Mouse (Mus musculus): ENCODE results near the gene Gpr18. TPM values are rescaled to one million over a fixed set of nuclear protein-coding genes. Genes with fewer than 3 reads are reported as not detected.

Gene Gpr18
- polyA plus RNA-seq, 1 experiment from 2014 or later: 0.11 TPM

- Histone ChIP-seq H3K27ac (replicated peaks; ENCODE audit: low read depth, low read length) (no peak overlapping the region), H3K27me3 (replicated peaks; ENCODE audit: control insufficient read depth, insufficient read depth, low read length) (no peaks in the 10 kb centered on the region), H3K9me3 (ENCODE audit: control insufficient read depth, low read length) (peaks cover 12% of the 10 kb centered on the region), H3K4me3 (ENCODE audit: low read depth, low read length) (no peak overlapping the region), H3K4me1 (ENCODE audit: control insufficient read depth, insufficient read depth, low read length) (no peaks in the 10 kb centered on the region), H3K36me3 (ENCODE audit: control insufficient read depth, insufficient read depth, low read length) (peaks cover 21% of the 10 kb centered on the region; the same call in 1 of the 2 replicates), H3K4me2 (ENCODE audit: low read depth, low read length) (no peak overlapping the region), H3K9ac (ENCODE audit: low read depth, low read length) (no peak overlapping the region)
- no peak for DNase-seq (ENCODE audit: low spot score)
- ATAC-seq (ENCODE audit: low read depth): no peak
- WGBS: 80% methylated on average over 4 of the region's 4 CpGs
These were observed 16.6 kb upstream of the Gpr18 start for GRCm38 (mm10) chr14:121932180-121932579.

- WGBS: 86% methylated on average over 3 of the region's 3 CpGs
- DNase-seq (ENCODE audit: low spot score): no peak
- no peaks in the 10 kb centered on the region for H3K4me1 ChIP-seq (ENCODE audit: control insufficient read depth, insufficient read depth, low read length)
- no peaks in the 10 kb centered on the region for H3K27me3 ChIP-seq (replicated peaks; ENCODE audit: control insufficient read depth, insufficient read depth, low read length)
- H3K9ac ChIP-seq (ENCODE audit: low read depth, low read length): no peak overlapping the region; the same call in 1 of the 2 replicates
- H3K4me2 ChIP-seq (ENCODE audit: low read depth, low read length): no peak overlapping the region
- no peak for ATAC-seq (ENCODE audit: low read depth)
- peaks cover 12% of the 10 kb centered on the region for H3K9me3 ChIP-seq (ENCODE audit: control insufficient read depth, low read length)
- no peak overlapping the region for H3K4me3 ChIP-seq (ENCODE audit: low read depth, low read length)
- H3K36me3 ChIP-seq (ENCODE audit: control insufficient read depth, insufficient read depth, low read length): peaks cover 21% of the 10 kb centered on the region; the same call in 1 of the 2 replicates
- H3K27ac ChIP-seq (replicated peaks; ENCODE audit: low read depth, low read length): no peak overlapping the region
These were observed 16.0 kb upstream of the Gpr18 start for GRCm38 (mm10) chr14:121931594-121931993.

DNA sequence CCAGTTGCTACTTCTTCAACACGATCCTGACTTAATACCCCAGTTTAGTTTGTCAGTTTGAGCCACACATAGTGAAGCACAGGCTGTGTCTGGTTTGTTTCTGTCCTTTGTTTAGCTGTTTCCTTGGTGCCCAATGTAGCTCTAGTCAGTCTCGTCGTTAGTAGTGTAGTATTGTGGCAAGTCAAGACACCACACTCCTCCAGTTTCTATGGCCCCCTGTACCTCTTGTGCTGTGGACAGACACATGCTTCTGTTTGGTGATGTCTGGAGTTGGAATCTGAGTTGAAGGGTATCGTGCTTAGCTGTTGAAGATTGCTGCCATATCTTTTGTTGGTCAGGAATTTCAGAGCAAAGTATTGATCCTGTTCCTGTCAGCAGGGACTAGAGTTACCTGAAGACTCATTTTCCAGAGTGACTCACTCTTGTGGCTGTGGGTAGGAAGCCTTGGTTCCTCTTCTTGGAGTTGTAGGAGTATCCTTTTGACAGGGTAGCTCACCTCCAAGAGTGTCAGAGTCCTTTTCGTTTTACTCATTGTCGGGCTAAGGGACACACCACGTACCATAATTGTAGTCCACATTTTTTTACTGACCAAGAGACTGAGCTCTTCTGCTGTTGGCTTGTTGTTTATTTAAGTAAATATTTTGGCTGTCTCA lies 15.3 kb upstream of the Gpr18 start:
- H3K4me1 ChIP-seq (ENCODE audit: control insufficient read depth, insufficient read depth, low read length): no peaks in the 10 kb centered on the region
- peaks cover 20% of the 10 kb centered on the region; the same call in 1 of the 2 replicates for H3K36me3 ChIP-seq (ENCODE audit: control insufficient read depth, insufficient read depth, low read length)
- peaks cover 11% of the 10 kb centered on the region for H3K9me3 ChIP-seq (ENCODE audit: control insufficient read depth, low read length)
- H3K4me2 ChIP-seq (ENCODE audit: low read depth, low read length): no peak overlapping the region
- H3K4me3 ChIP-seq (ENCODE audit: low read depth, low read length): no peak overlapping the region
- no peak overlapping the region for H3K27ac ChIP-seq (replicated peaks; ENCODE audit: low read depth, low read length)
- ATAC-seq (ENCODE audit: low read depth) (no peak), DNase-seq (ENCODE audit: low spot score) (no peak)
- 76% methylated on average over 7 of the region's 7 CpGs for WGBS
- no peak overlapping the region for H3K9ac ChIP-seq (ENCODE audit: low read depth, low read length)
- H3K27me3 ChIP-seq (replicated peaks; ENCODE audit: control insufficient read depth, insufficient read depth, low read length): no peaks in the 10 kb centered on the region

GRCm38 (mm10) chr14:121929243-121929951 lies 13.8 kb upstream of the Gpr18 start:
- no peak overlapping the region for H3K4me3 ChIP-seq (ENCODE audit: low read depth, low read length)
- WGBS: 84% methylated on average over 12 of the region's 12 CpGs
- ATAC-seq (ENCODE audit: low read depth) (no peak), DNase-seq (ENCODE audit: low spot score) (no peak)
- H3K36me3 ChIP-seq (ENCODE audit: control insufficient read depth, insufficient read depth, low read length): peaks cover 8% of the 10 kb centered on the region; the same call in 1 of the 2 replicates
- no peaks in the 10 kb centered on the region for H3K4me1 ChIP-seq (ENCODE audit: control insufficient read depth, insufficient read depth, low read length)
- no peak overlapping the region for H3K9ac ChIP-seq (ENCODE audit: low read depth, low read length)
- H3K9me3 ChIP-seq (ENCODE audit: control insufficient read depth, low read length): no peaks in the 10 kb centered on the region
- no peak overlapping the region for H3K4me2 ChIP-seq (ENCODE audit: low read depth, low read length)
- H3K27ac ChIP-seq (replicated peaks; ENCODE audit: low read depth, low read length): no peak overlapping the region
- no peaks in the 10 kb centered on the region for H3K27me3 ChIP-seq (replicated peaks; ENCODE audit: control insufficient read depth, insufficient read depth, low read length)

DNA sequence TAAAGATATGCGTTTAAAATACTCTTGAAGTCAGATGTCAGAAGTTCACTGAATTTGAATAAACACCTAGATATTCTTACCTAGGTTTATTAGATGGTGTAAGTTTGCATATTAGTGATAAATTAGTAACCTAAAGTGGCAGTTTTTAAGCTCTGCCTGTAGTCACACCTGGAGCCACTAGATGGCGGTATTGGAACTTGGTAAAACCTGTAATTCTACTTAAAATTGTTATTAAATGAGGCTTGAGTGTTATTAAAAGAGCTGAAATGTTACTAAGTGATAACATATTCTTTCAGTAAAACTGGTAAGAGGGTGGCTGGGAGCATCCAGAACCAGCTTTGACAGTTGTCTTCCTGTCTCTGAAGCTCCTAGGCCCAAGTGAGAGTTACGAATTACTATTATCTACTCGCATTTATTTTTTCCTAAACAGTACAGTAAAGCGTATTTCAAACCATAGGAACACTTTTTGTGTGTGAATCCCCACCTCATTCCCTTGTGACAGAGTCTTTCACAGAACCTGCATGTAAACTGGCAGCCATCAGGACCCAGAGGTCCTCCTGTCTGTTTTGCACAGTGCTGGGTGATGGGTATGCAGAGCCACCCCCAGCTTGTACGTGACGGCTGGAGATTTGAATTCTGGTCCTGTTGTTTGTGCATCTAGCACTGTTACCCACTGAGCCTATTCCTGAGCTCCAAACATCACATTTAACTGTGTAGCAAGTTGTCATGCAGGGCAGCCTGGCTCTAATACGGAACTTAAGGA lies 13.0 kb upstream of the Gpr18 start:
- DNase-seq (ENCODE audit: low spot score): peak; percentile 86
- no peak for ATAC-seq (ENCODE audit: low read depth)
- WGBS: 68% methylated on average over 8 of the region's 8 CpGs
- no peak overlapping the region for H3K9ac ChIP-seq (ENCODE audit: low read depth, low read length)
- no peaks in the 10 kb centered on the region for H3K36me3 ChIP-seq (ENCODE audit: control insufficient read depth, insufficient read depth, low read length)
- H3K27ac ChIP-seq (replicated peaks; ENCODE audit: low read depth, low read length): no peak overlapping the region
- no peak overlapping the region for H3K4me2 ChIP-seq (ENCODE audit: low read depth, low read length)
- H3K9me3 ChIP-seq (ENCODE audit: control insufficient read depth, low read length): no peaks in the 10 kb centered on the region
- H3K27me3 ChIP-seq (replicated peaks; ENCODE audit: control insufficient read depth, insufficient read depth, low read length): no peaks in the 10 kb centered on the region
- no peaks in the 10 kb centered on the region for H3K4me1 ChIP-seq (ENCODE audit: control insufficient read depth, insufficient read depth, low read length)
- H3K4me3 ChIP-seq (ENCODE audit: low read depth, low read length): no peak overlapping the region

DNA sequence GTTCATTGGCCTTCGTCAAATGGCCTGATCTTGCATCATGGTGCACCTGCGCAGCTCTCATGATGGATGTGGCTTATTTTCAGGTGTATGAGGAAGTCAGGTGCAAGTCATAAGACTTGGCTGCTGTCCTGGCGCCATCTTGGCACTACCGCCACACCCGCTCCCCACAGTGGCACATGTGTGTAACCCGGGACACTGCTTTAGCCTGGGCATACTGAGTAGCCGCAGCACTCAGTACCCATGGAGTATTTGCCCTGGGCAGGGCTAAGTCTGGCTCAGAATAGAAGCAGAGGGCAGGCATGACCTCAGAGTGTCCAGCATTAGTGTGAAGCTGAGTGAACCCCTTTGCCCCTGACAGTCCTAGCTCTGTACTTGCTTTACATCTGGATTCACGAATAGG lies 11.9 kb upstream of the Gpr18 start:
- H3K9ac ChIP-seq (ENCODE audit: low read depth, low read length): no peak overlapping the region
- DNase-seq (ENCODE audit: low spot score) (no peak), ATAC-seq (ENCODE audit: low read depth) (no peak)
- H3K9me3 ChIP-seq (ENCODE audit: control insufficient read depth, low read length): no peaks in the 10 kb centered on the region
- H3K4me3 ChIP-seq (ENCODE audit: low read depth, low read length): no peak overlapping the region
- WGBS: 92% methylated on average over 8 of the region's 8 CpGs
- no peaks in the 10 kb centered on the region for H3K27me3 ChIP-seq (replicated peaks; ENCODE audit: control insufficient read depth, insufficient read depth, low read length)
- H3K27ac ChIP-seq (replicated peaks; ENCODE audit: low read depth, low read length): no peak overlapping the region
- no peaks in the 10 kb centered on the region for H3K36me3 ChIP-seq (ENCODE audit: control insufficient read depth, insufficient read depth, low read length)
- no peaks in the 10 kb centered on the region for H3K4me1 ChIP-seq (ENCODE audit: control insufficient read depth, insufficient read depth, low read length)
- no peak overlapping the region for H3K4me2 ChIP-seq (ENCODE audit: low read depth, low read length)

DNA sequence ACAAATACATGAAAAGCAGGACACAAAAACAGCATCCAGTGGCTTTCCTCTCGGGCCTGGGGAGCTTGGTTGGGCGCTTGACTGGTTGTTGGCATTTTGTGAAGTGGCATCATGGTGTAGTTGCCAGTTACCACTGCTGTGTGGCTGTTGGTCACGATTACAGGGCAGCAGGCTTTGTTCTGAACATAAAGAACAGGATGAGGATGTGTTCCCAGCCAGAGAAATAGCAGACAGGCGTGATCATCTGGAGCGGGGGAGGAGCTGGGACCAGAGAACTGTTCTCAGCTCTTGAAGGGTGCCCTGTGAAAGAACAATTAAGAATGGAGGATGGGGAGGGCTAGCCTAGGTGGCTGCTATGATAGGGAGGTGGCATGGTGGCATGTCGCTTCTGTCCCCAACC lies 11.3 kb upstream of the Gpr18 start:
- Histone ChIP-seq H3K9ac (ENCODE audit: low read depth, low read length) (no peak overlapping the region), H3K27ac (replicated peaks; ENCODE audit: low read depth, low read length) (no peak overlapping the region), H3K4me3 (ENCODE audit: low read depth, low read length) (no peak overlapping the region), H3K36me3 (ENCODE audit: control insufficient read depth, insufficient read depth, low read length) (no peaks in the 10 kb centered on the region), H3K4me2 (ENCODE audit: low read depth, low read length) (no peak overlapping the region), H3K9me3 (ENCODE audit: control insufficient read depth, low read length) (no peaks in the 10 kb centered on the region), H3K4me1 (ENCODE audit: control insufficient read depth, insufficient read depth, low read length) (no peaks in the 10 kb centered on the region), H3K27me3 (replicated peaks; ENCODE audit: control insufficient read depth, insufficient read depth, low read length) (no peaks in the 10 kb centered on the region)
- ATAC-seq (ENCODE audit: low read depth): no peak
- 86% methylated on average over 6 of the region's 6 CpGs for WGBS
- no peak for DNase-seq (ENCODE audit: low spot score)

GRCm38 (mm10) chr14:121924876-121925275 lies 9.3 kb upstream of the Gpr18 start:
- no peak for DNase-seq (ENCODE audit: low spot score)

More at GRCm38 (mm10) chr14:121924876-121925275, 9.3 kb upstream of the Gpr18 start:
- no peaks in the 10 kb centered on the region for H3K4me1 ChIP-seq (ENCODE audit: control insufficient read depth, insufficient read depth, low read length)
- no peaks in the 10 kb centered on the region for H3K27me3 ChIP-seq (replicated peaks; ENCODE audit: control insufficient read depth, insufficient read depth, low read length)
- H3K36me3 ChIP-seq (ENCODE audit: control insufficient read depth, insufficient read depth, low read length): no peaks in the 10 kb centered on the region
- no peaks in the 10 kb centered on the region for H3K9me3 ChIP-seq (ENCODE audit: control insufficient read depth, low read length)
- H3K4me3 ChIP-seq (ENCODE audit: low read depth, low read length): no peak overlapping the region
- ATAC-seq (ENCODE audit: low read depth): no peak
- 79% methylated on average over 6 of the region's 6 CpGs for WGBS
- no peak overlapping the region for H3K27ac ChIP-seq (replicated peaks; ENCODE audit: low read depth, low read length)
- no peak overlapping the region for H3K4me2 ChIP-seq (ENCODE audit: low read depth, low read length)
- H3K9ac ChIP-seq (ENCODE audit: low read depth, low read length): no peak overlapping the region
